Mouse (Mus musculus) stomach, embryonic 14.5 days (tissue): ENCODE results near the gene Pank4. TPM values are rescaled to one million over a fixed set of nuclear protein-coding genes. Genes with fewer than 3 reads are reported as not detected.

Experiments used
- ATAC-seq: fragments of 200-750 bp; cut with Nextera tagmentation; 2 replicates; pipeline ENCODE4 v1.8.0; 2017; ENCODE audit warnings: low read depth, moderate TSS enrichment; ENCODE audit not compliant: insufficient number of reproducible peaks, insufficient read depth, low FRiP score
- H3K27ac ChIP-seq: fragments of 300-500 bp; sonication (generic); 2 replicates; pipeline ENCODE4 v1.5.1; 2014; ENCODE audit warnings: mild to moderate bottlenecking, low read length, moderate library complexity, mixed read lengths
- H3K27me3 ChIP-seq: fragments of 300-500 bp; sonication (generic); 2 replicates; pipeline ENCODE4 v1.6.1; 2014; ENCODE audit warnings: low read length, control low read depth, mixed read lengths; ENCODE audit not compliant: control insufficient read depth, insufficient read depth
- H3K36me3 ChIP-seq: fragments of 300-500 bp; sonication (generic); 2 replicates; pipeline ENCODE4 v1.6.1; 2014; ENCODE audit warnings: mild to moderate bottlenecking, control low read depth, low read length, moderate library complexity, mixed read lengths; ENCODE audit not compliant: control insufficient read depth, insufficient read depth
- H3K4me1 ChIP-seq: fragments of 300-500 bp; sonication (generic); 2 replicates; pipeline ENCODE4 v1.6.1; 2014; ENCODE audit warnings: low read length, control low read depth, mixed read lengths; ENCODE audit not compliant: control insufficient read depth, insufficient read depth
- H3K4me2 ChIP-seq: fragments of 300-500 bp; sonication (generic); replicated peaks from 2 replicates; pipeline ENCODE4 v1.6.1; 2014; ENCODE audit warnings: low read depth, low read length, control low read depth
- H3K4me3 ChIP-seq: fragments of 300-500 bp; sonication (generic); 2 replicates; pipeline ENCODE4 v1.5.1; 2014; ENCODE audit warnings: low read depth, low read length, control low read depth
- H3K9ac ChIP-seq: fragments of 300-500 bp; sonication (generic); replicated peaks from 2 replicates; pipeline ENCODE4 v1.6.1; 2014; ENCODE audit warnings: low read depth, mild to moderate bottlenecking, control low read depth, low read length, moderate library complexity, mixed read lengths
- H3K9me3 ChIP-seq: fragments of 300-500 bp; sonication (generic); 2 replicates; pipeline ENCODE4 v1.6.1; 2016; ENCODE audit warnings: low read depth, low read length, control low read depth; ENCODE audit not compliant: control insufficient read depth
- WGBS: fragments of 180-500 bp; shearing (Covaris S2); extraction: QIAGEN DNeasy Blood & Tissue Kit; methylation state at CpG from one replicate; pipeline ENCODE4 v1.1.7; 2014; 5-methylcytosine and 5-hydroxymethylcytosine counted together
- polyA plus RNA-seq: library from polyadenylated mRNA; unstranded; fragments of >200 nt; fragmentation: Nextera tagmentation; extraction: Ambion mirVana; gene quantifications from 2 replicates; pipeline ENCODE4 v1.2.1, GENCODE M21; 2014

Pank4 gene
- polyA plus RNA-seq, 1 experiment from 2014 or later, result 50.4 TPM

DNA sequence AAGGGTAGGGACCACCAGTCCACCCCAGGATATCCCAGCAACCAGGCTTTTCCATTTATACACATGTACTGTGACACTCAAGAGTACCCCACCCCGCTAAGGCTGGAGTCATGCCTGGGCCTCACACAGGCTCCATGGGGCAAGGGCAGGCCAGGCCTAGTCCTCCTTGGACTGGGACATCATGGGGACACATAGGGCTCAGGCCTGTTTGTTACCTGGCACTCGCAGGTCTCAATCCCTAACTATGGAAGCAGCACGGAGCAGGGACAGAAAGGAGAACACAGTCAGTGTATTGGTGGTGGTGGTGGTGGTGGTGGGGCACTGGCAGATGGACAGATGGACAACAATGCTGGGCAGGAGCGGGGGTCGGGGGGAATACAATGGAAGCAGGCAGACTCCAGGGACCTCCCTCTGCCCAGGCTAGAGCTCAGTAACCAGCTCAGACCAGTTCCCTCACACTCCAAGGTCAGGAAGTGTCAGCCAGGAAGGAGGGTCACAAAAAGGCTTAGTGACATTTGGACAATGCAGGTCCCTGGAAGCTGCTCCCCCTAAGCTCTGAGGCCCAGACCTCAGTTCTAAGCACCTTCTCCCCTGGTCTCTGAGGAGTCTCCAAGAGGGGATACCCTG lies 21.3 kb downstream of the Pank4 start:
- Histone ChIP-seq H3K4me1 (peaks cover 8% of the 10 kb centered on the region; the same call in 1 of the 2 replicates), H3K9ac (no peak overlapping the region), H3K27ac (no peak overlapping the region), H3K4me3 (no peak overlapping the region), H3K9me3 (no peaks in the 10 kb centered on the region), H3K4me2 (no peak overlapping the region), H3K27me3 (no peaks in the 10 kb centered on the region), H3K36me3 (peaks cover 11% of the 10 kb centered on the region)
- ATAC-seq, result no peak
- WGBS, result 86% methylated on average over 5 of the region's 5 CpGs

DNA sequence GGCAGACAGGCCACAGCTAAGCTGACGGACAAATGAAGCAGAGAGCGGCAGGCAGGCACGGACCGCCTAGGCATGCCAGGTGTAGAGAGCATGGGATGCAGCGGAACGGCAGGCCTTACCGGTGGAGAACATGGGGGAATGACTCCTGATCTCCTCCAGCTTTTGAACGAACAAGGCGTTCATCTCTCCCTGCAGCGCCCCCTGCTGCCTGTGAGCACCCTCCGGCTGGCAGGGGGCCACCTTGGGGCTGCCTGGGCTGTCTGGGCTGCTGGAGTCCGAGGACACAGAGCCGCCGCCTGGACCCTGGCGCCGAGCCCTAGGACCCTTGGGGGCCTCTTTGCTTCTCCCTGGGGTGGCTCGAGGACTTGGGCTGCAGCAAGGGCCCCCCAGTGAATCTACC lies 22.2 kb downstream of the Pank4 start:
- H3K36me3 ChIP-seq, result peaks cover 3% of the 10 kb centered on the region
- 15% methylated on average over 17 of the region's 17 CpGs for WGBS
- peaks cover 8% of the 10 kb centered on the region; the same call in 1 of the 2 replicates for H3K4me1 ChIP-seq
- no peak overlapping the region for H3K4me3 ChIP-seq
- no peak for ATAC-seq
- H3K27ac ChIP-seq, result no peak overlapping the region
- H3K9me3 ChIP-seq, result no peaks in the 10 kb centered on the region
- H3K4me2 ChIP-seq, result peak overlapping the region; percentile 23; the same call in 1 of the 2 replicates
- H3K27me3 ChIP-seq, result no peaks in the 10 kb centered on the region
- no peak overlapping the region for H3K9ac ChIP-seq

DNA sequence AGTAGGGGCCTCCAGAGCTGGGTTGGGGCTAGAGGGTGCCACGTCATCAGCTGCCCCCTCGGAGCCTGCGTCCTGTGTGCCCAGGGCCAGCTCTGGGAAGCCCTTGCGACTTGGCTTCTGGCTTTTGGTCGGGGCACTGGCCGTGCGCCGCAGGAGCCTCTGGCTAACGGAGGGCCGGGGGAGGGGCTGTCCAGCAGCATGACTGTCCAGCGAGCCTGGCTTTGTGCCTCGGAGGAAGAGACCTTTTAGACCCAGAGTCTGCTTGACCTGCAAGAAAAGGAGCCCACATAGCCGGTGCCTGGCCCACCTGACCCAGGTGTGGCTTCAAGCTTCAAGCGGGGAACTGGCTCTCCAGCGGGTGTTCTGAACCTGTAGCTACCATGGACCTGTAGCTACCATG lies 22.8 kb downstream of the Pank4 start:
- no peaks in the 10 kb centered on the region for H3K27me3 ChIP-seq
- no peaks in the 10 kb centered on the region for H3K9me3 ChIP-seq
- WGBS, result 74% methylated on average over 15 of the region's 15 CpGs
- ATAC-seq, result no peak
- no peak overlapping the region for H3K9ac ChIP-seq
- no peak overlapping the region for H3K4me3 ChIP-seq
- H3K4me2 ChIP-seq, result no peak overlapping the region
- H3K4me1 ChIP-seq, result peaks cover 8% of the 10 kb centered on the region; the same call in 1 of the 2 replicates
- H3K36me3 ChIP-seq, result no peaks in the 10 kb centered on the region
- H3K27ac ChIP-seq, result no peak overlapping the region

DNA sequence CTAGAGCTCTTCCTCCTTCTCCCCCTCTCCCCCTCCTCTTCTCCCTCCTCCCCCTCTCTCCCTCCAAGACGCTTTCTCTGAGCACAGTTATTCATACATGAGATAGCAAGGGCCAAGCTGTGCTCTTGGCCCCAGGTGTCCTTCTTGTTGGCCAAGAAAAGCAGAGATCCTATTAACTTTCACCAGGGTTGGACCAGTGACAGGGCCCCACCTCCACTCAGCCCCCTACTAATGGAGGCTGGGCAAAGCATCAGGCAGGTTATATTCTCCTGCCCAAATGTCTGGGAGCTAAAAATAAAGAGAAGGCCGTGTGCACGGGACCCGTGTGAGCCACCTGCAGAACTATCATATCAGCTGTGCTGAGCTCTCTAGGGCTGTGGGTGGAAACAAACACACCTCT lies 31.0 kb downstream of the Pank4 start:
- Histone ChIP-seq H3K9ac (no peak overlapping the region), H3K4me2 (no peak overlapping the region), H3K27ac (no peak overlapping the region), H3K4me1 (no peaks in the 10 kb centered on the region), H3K4me3 (no peak overlapping the region), H3K27me3 (no peaks in the 10 kb centered on the region), H3K9me3 (no peaks in the 10 kb centered on the region), H3K36me3 (no peaks in the 10 kb centered on the region)
- ATAC-seq, result no peak
- 64% methylated on average over 4 of the region's 4 CpGs for WGBS

DNA sequence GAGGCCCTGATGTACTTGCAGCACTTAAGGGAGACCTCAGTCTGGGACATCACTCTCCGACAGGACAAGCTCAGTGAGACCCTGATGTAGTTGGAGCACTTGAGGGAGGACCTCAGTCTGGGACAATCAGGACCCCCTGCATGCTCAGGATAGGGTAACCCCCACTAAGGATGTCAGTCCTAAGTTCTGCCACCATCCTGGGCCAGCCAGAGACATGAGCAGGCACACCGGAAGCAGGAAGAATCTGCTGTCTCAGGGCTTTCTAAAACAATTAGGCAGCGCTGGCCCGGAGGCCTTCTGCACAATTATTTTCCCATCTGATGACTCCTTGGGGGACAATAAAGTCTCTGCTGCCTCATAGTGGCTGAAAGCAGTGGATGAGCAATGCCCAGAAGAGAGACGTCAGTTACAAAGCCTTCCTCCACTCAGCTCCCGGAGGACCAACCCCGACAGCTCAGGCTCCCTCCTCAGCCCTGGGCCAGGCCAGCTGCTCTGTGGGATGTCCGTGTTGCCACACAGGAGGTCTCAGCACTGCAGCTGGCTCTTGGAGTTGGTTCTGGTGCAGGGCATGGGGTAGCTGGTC lies 32.7 kb downstream of the Pank4 start:
- H3K9me3 ChIP-seq, result no peaks in the 10 kb centered on the region
- H3K4me3 ChIP-seq, result no peak overlapping the region
- H3K4me1 ChIP-seq, result no peaks in the 10 kb centered on the region
- H3K27ac ChIP-seq, result no peak overlapping the region
- H3K9ac ChIP-seq, result no peak overlapping the region
- no peak for ATAC-seq
- 41% methylated on average over 8 of the region's 8 CpGs for WGBS
- no peaks in the 10 kb centered on the region for H3K36me3 ChIP-seq
- no peak overlapping the region for H3K4me2 ChIP-seq
- no peaks in the 10 kb centered on the region for H3K27me3 ChIP-seq

DNA sequence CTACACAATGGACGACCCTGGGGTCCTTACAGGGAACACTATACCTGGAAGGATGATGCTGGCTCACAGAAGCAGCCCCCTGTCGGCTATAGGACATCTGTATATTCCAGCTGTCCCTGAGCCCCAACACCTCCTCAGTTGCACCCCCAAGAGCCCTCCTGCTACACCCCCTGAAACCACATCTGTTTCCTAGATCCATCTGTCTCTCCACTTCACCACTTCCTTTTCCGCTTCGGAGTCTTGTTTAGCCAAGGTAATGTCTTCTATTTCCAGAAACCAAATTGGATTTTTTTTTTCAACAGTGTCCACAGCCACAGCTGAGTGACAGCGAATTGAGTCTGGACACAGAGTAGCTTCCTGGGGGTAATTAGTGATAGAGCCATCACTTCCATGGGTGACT lies 35.5 kb downstream of the Pank4 start:
- Histone ChIP-seq H3K27ac (no peak overlapping the region), H3K4me1 (no peaks in the 10 kb centered on the region), H3K4me2 (no peak overlapping the region), H3K9me3 (no peaks in the 10 kb centered on the region), H3K27me3 (no peaks in the 10 kb centered on the region), H3K36me3 (no peaks in the 10 kb centered on the region), H3K4me3 (no peak overlapping the region), H3K9ac (no peak overlapping the region)
- ATAC-seq, result no peak
- WGBS, result 71% methylated on average over 5 of the region's 5 CpGs

DNA sequence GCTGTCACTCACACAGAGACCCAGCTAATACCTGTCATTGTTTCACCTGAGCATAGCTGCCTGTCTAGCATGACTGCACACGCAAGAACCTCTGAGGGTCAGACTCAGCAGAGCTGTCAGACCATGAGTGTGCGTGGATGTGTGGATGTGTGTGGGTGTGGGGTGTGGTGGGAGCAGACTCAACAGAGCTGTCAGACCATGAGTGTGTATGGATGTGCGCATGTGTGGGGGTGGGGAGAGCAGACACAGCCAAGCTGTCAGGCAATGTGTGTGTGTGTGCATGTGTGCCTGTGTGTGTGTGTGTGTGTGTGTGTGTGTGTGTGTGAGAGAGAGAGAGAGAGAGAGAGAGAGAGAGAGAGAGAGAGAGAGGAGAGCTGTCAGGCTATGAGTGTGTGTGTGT lies 41.4 kb downstream of the Pank4 start:
- Histone ChIP-seq H3K4me3 (no peak overlapping the region), H3K27me3 (no peaks in the 10 kb centered on the region), H3K27ac (no peak overlapping the region), H3K9ac (no peak overlapping the region), H3K4me1 (no peaks in the 10 kb centered on the region), H3K4me2 (no peak overlapping the region), H3K36me3 (no peaks in the 10 kb centered on the region), H3K9me3 (no peaks in the 10 kb centered on the region)
- WGBS, result 76% methylated on average over 3 of the region's 3 CpGs
- ATAC-seq, result no peak

DNA sequence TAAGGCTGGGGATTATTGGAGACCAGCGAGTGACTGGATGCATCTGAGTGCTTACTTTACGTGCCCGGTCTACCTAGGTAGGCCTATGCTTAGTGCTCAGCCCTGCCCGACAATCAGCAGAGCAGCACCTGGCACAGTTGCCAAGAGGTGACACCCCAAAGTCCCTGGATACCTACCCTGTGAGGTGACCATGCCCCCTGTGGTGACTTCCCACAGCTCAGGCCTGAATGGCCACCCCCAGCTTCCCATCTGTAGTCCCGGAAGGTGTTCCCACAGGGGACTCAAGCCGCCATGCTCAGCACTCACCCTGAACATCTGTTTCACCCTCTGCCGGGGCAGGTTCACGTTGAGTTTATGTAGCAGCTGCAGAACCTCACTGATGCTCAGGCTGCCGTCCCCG lies 42.4 kb downstream of the Pank4 start:
- Histone ChIP-seq H3K27ac (no peak overlapping the region), H3K9ac (no peak overlapping the region), H3K36me3 (no peaks in the 10 kb centered on the region), H3K27me3 (no peaks in the 10 kb centered on the region), H3K4me3 (no peak overlapping the region), H3K4me2 (no peak overlapping the region), H3K9me3 (no peaks in the 10 kb centered on the region), H3K4me1 (no peaks in the 10 kb centered on the region)
- ATAC-seq, result no peak
- WGBS, result 44% methylated on average over 10 of the region's 10 CpGs

DNA sequence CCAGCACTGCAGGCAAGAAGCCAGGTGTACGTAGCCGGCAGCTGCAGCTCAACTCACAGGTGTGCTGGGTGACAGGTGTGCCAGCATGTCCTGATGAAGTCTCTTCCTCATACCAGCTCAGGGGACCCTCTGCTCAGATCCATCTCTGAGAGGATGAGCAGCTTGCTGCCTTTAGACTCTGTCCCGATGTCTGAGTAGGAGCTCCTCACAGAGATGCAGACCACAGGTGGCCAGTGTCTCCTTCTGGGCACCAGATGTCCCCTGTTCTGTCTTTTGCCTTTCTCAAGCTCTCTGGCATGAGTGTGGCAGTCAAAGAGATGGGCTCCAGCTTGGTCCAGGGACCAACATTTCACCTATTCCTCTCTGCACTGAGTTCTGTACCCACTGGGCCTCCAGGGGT lies 43.7 kb downstream of the Pank4 start:
- Histone ChIP-seq H3K4me1 (no peaks in the 10 kb centered on the region), H3K27me3 (no peaks in the 10 kb centered on the region), H3K9ac (no peak overlapping the region), H3K4me3 (no peak overlapping the region), H3K27ac (no peak overlapping the region), H3K4me2 (no peak overlapping the region), H3K36me3 (no peaks in the 10 kb centered on the region), H3K9me3 (no peaks in the 10 kb centered on the region)
- ATAC-seq, result no peak
- WGBS, result 86% methylated on average over 3 of the region's 3 CpGs
